Mouse (Mus musculus) forebrain, embryonic 13.5 days (tissue): Measurements from ENCODE around the gene Supt6. TPM values are rescaled to one million over a fixed set of nuclear protein-coding genes. Genes with fewer than 3 reads are reported as not detected.
A peak's percentile ranks its signal among the peaks of the same experiment; 100 is the strongest.

Source experiments
- ATAC-seq: fragments of 200-750 bp; cut with Nextera tagmentation; 2 replicates; pipeline ENCODE4 v1.8.0; 2017
- H3K27ac ChIP-seq: fragments of 300-500 bp; sonication (generic); 2 replicates; pipeline ENCODE4 v1.5.1; 2015; ENCODE audit warnings: inconsistent platforms, mild to moderate bottlenecking, moderate library complexity
- H3K27me3 ChIP-seq: fragments of 300-500 bp; sonication (generic); 2 replicates; pipeline ENCODE4 v1.6.1; 2015; ENCODE audit warnings: mild to moderate bottlenecking, inconsistent platforms
- H3K36me3 ChIP-seq: fragments of 300-500 bp; sonication (generic); 2 replicates; pipeline ENCODE4 v1.6.1; 2015; ENCODE audit warnings: mild to moderate bottlenecking, inconsistent platforms; ENCODE audit not compliant: poor library complexity, severe bottlenecking
- H3K4me1 ChIP-seq: fragments of 300-500 bp; sonication (generic); 2 replicates; pipeline ENCODE4 v1.6.1; 2015; ENCODE audit warnings: inconsistent platforms
- H3K4me2 ChIP-seq: fragments of 300-500 bp; sonication (generic); 2 replicates; pipeline ENCODE4 v1.6.1; 2015; ENCODE audit warnings: inconsistent platforms, mild to moderate bottlenecking, moderate library complexity
- H3K4me3 ChIP-seq: fragments of 300-500 bp; sonication (generic); 2 replicates; pipeline ENCODE4 v1.5.1; 2015; ENCODE audit warnings: mild to moderate bottlenecking, inconsistent platforms
- H3K9ac ChIP-seq: fragments of 300-500 bp; sonication (generic); 2 replicates; pipeline ENCODE4 v1.6.1; 2015; ENCODE audit warnings: mild to moderate bottlenecking, inconsistent platforms
- H3K9me3 ChIP-seq: fragments of 300-500 bp; sonication (generic); replicated peaks from 2 replicates; pipeline ENCODE4 v1.6.1; 2016; ENCODE audit warnings: inconsistent platforms
- WGBS: fragments of 180-500 bp; shearing (Covaris S2); methylation state at CpG from one replicate; pipeline ENCODE4 v1.1.7; 2015; 5-methylcytosine and 5-hydroxymethylcytosine counted together
- microRNA-seq: library from miRNA; unstranded; fragments of <30 nt; microRNA quantifications from one replicate; pipeline ENCODE4, GENCODE M21; 2016
- polyA plus RNA-seq: library from polyadenylated mRNA; unstranded; fragments of >200 nt; fragmentation: Nextera tagmentation; extraction: Ambion mirVana; gene quantifications from 2 replicates; pipeline ENCODE4 v1.2.1, GENCODE M21; 2015

The Supt6 gene
- polyA plus RNA-seq, 1 experiment from 2014 or later = 24.9 TPM

- Histone ChIP-seq H3K4me1 (peaks cover 45% of the 10 kb centered on the region), H3K27ac (peak overlapping the region; percentile 99), H3K4me3 (peak overlapping the region; percentile 99; the same call in 1 of the 2 replicates), H3K9ac (0 out of 2 replicates have a peak overlapping the region, but pooled peaks have one; percentile 99), H3K27me3 (no peaks in the 10 kb centered on the region), H3K36me3 (peaks cover 56% of the 10 kb centered on the region), H3K4me2 (peak overlapping the region; percentile 81), H3K9me3 (no peaks in the 10 kb centered on the region)
- WGBS = 70% methylated on average over 4 of the region's 4 CpGs
- no peak for ATAC-seq
These were observed 83.8 kb downstream of the Supt6 start for GRCm38 (mm10) chr11:78161968-78162367.

- Histone ChIP-seq H3K27me3 (no peaks in the 10 kb centered on the region), H3K27ac (peak overlapping the region; percentile 99; the same call in 1 of the 2 replicates), H3K4me1 (peaks cover 39% of the 10 kb centered on the region), H3K4me2 (no peak overlapping the region), H3K4me3 (no peak overlapping the region), H3K36me3 (peaks cover 64% of the 10 kb centered on the region), H3K9me3 (no peaks in the 10 kb centered on the region), H3K9ac (no peak overlapping the region)
- WGBS = 89% methylated on average over 14 of the region's 14 CpGs
- ATAC-seq = no peak
These were observed 84.6 kb downstream of the Supt6 start for GRCm38 (mm10) chr11:78161169-78161568.

GRCm38 (mm10) chr11:78160675-78161074 is 85.1 kb downstream of the Supt6 start:
- H3K36me3 ChIP-seq = peaks cover 68% of the 10 kb centered on the region
- peaks cover 34% of the 10 kb centered on the region for H3K4me1 ChIP-seq
- no peak overlapping the region for H3K27ac ChIP-seq
- H3K9ac ChIP-seq = no peak overlapping the region
- 76% methylated on average over 3 of the region's 3 CpGs for WGBS
- ATAC-seq = no peak
- no peak overlapping the region for H3K4me2 ChIP-seq
- H3K27me3 ChIP-seq = no peaks in the 10 kb centered on the region
- H3K9me3 ChIP-seq = no peaks in the 10 kb centered on the region
- no peak overlapping the region for H3K4me3 ChIP-seq

GRCm38 (mm10) chr11:78160171-78160570 is 85.6 kb downstream of the Supt6 start:
- Histone ChIP-seq H3K27me3 (no peaks in the 10 kb centered on the region), H3K4me3 (no peak overlapping the region), H3K4me2 (no peak overlapping the region), H3K27ac (no peak overlapping the region), H3K9ac (no peak overlapping the region), H3K4me1 (peaks cover 36% of the 10 kb centered on the region), H3K36me3 (peaks cover 73% of the 10 kb centered on the region), H3K9me3 (no peaks in the 10 kb centered on the region)
- 92% methylated on average over 18 of the region's 18 CpGs for WGBS
- ATAC-seq = no peak

- Histone ChIP-seq H3K4me3 (no peak overlapping the region), H3K9me3 (no peaks in the 10 kb centered on the region), H3K4me2 (no peak overlapping the region), H3K36me3 (peaks cover 79% of the 10 kb centered on the region), H3K27me3 (no peaks in the 10 kb centered on the region), H3K4me1 (peaks cover 36% of the 10 kb centered on the region), H3K9ac (no peak overlapping the region), H3K27ac (no peak overlapping the region)
- 84% methylated on average over 7 of the region's 7 CpGs for WGBS
- ATAC-seq = no peak
These were observed 86.2 kb downstream of the Supt6 start for GRCm38 (mm10) chr11:78159557-78159956.

GRCm38 (mm10) chr11:78159096-78159495 is 86.7 kb downstream of the Supt6 start:
- Histone ChIP-seq H3K4me1 (peaks cover 33% of the 10 kb centered on the region), H3K9ac (no peak overlapping the region), H3K27ac (no peak overlapping the region), H3K4me3 (no peak overlapping the region), H3K9me3 (no peaks in the 10 kb centered on the region), H3K4me2 (no peak overlapping the region), H3K27me3 (no peaks in the 10 kb centered on the region), H3K36me3 (peaks cover 84% of the 10 kb centered on the region)
- peak; percentile 42; the same call in 1 of the 2 replicates for ATAC-seq
- 32% methylated on average over 2 of the region's 2 CpGs for WGBS

Small RNAs within 50 kb of the gene (microRNA-seq; reads per million reads assigned to microRNA genes)
- not detected for gene Mir7653

Other genes starting within 250 kb of the Supt6 start
- gene Dhrs13, start 213.7 kb downstream of the Supt6 start, polyA plus RNA-seq = 23.4 and 26.6 TPM in 2 replicates
- 69.6 and 78.1 TPM in 2 replicates for gene Flot2, start 208.1 kb downstream of the Supt6 start, polyA plus RNA-seq
- 33.0 and 36.6 TPM in 2 replicates for gene Eral1, start 165.6 kb downstream of the Supt6 start, polyA plus RNA-seq
- 22.1 and 23.7 TPM in 2 replicates for gene Fam222b, start 151.3 kb downstream of the Supt6 start, polyA plus RNA-seq
- gene Traf4, start 80.4 kb downstream of the Supt6 start, polyA plus RNA-seq = 114 and 121 TPM in 2 replicates
- gene Nek8, start 69.3 kb downstream of the Supt6 start, polyA plus RNA-seq = 5.4 and 8.7 TPM in 2 replicates
- gene Tlcd1, start 69.3 kb downstream of the Supt6 start, polyA plus RNA-seq = 4.7 and 7.6 TPM in 2 replicates
- 970 and 1,119 TPM in 2 replicates for gene Rpl23a, start 62.4 kb downstream of the Supt6 start, polyA plus RNA-seq
- 39.7 and 42.1 TPM in 2 replicates for gene Rab34, start 57.6 kb downstream of the Supt6 start, polyA plus RNA-seq
- gene Proca1, start 52.6 kb downstream of the Supt6 start, polyA plus RNA-seq = 1.3 and 1.6 TPM in 2 replicates
- gene Sdf2, start 241 bp downstream of the Supt6 start, polyA plus RNA-seq = 62.7 and 64.1 TPM in 2 replicates
- 61.8 and 73.0 TPM in 2 replicates for gene 2610507B11Rik, start 15.8 kb upstream of the Supt6 start, polyA plus RNA-seq
- gene BC030499, start 44.9 kb upstream of the Supt6 start, polyA plus RNA-seq = 0.18 and 0.35 TPM in 2 replicates
- 41.8 and 46.4 TPM in 2 replicates for gene Spag5, start 55.5 kb upstream of the Supt6 start, polyA plus RNA-seq
- 135 and 142 TPM in 2 replicates for gene Aldoc, start 77.0 kb upstream of the Supt6 start, polyA plus RNA-seq
- 55.0 and 62.0 TPM in 2 replicates for gene Pigs, start 82.4 kb upstream of the Supt6 start, polyA plus RNA-seq
- 68.7 and 70.2 TPM in 2 replicates for gene Unc119, start 97.5 kb upstream of the Supt6 start, polyA plus RNA-seq
- gene Foxn1, start 140.6 kb upstream of the Supt6 start, polyA plus RNA-seq = not detected in 2 replicates
- gene Slc13a2, start 176.2 kb upstream of the Supt6 start, polyA plus RNA-seq = not detected in 2 replicates
- 15.7 and 16.2 TPM in 2 replicates for gene Slc46a1, start 219.7 kb upstream of the Supt6 start, polyA plus RNA-seq